Comparison of ENCODE assay signal across 31 mouse cellular contexts in genomic region chr5:116400042-116400730, GRCm38 (mm10). TPM values are rescaled to one million over a fixed set of nuclear protein-coding genes. Genes with fewer than 3 reads are reported as not detected.
DNase-seq lines count a peak whose midpoint lies in the region; ATAC-seq and TF ChIP-seq lines count a peak whose summit lies in the region.
"Had no signal": no experiment of that assay in that cellular context is flagged by ENCODE, and none has a peak within 500 bp of the region (broad histone marks: within the 10 kb centered on the region; RNA-seq: fewer than 3 reads in every experiment).

No protein-coding gene starts in this region.

- in situ Hi-C loops in ES-E14 (cut with MboI; ENCODE audit: low sequenced_read_pairs in 2 of 2, unreplicated experiment in 2 of 2): no loop called here

- no peak for TF ChIP-seq CTCF in cerebellum, adult 2 months (IDR thresholded peaks at IDR 0.05; ENCODE audit: borderline replicate concordance, insufficient read depth, low read depth, low read length)

- WGBS in kidney, embryonic 16.5 days: 39% methylated on average over 8 of the region's 8 CpGs
- 90% methylated on average over 8 of the region's 8 CpGs for WGBS in cerebellum, adult 2 months

- 0 out of 2 replicates have a peak, but pooled peaks cover 3% of the 10 kb centered on the region for H3K4me1 ChIP-seq in kidney, embryonic 16.5 days (ENCODE audit: insufficient read depth, low read length)
- H3K4me1 ChIP-seq in ES-E14 (ENCODE audit: control insufficient read depth in 2 of 2, insufficient read depth in 2 of 2, low read length in 2 of 2, poor library complexity in 1 of 2): peaks cover 10 to 22% of the 10 kb centered on the region in 2 experiments
- peaks cover 4% of the 10 kb centered on the region for H3K4me1 ChIP-seq in brown adipose tissue, adult 24 weeks (ENCODE audit: control insufficient read depth, insufficient read depth, insufficient read length, low read length)
- peaks cover 3% of the 10 kb centered on the region; the same call in 1 of the 2 replicates for H3K4me1 ChIP-seq in cerebellum, adult 2 months (ENCODE audit: control insufficient read depth, insufficient read depth, low read length)
- H3K4me1 ChIP-seq: embryonic facial prominence, embryonic 13.5 days; forebrain, embryonic 15.5 days; limb, embryonic 12.5 days; liver, embryonic 15.5 days; lung, embryonic 15.5 days; midbrain, embryonic 13.5 days; neural tube, embryonic 13.5 days had no signal

- H3K9ac ChIP-seq in kidney, embryonic 16.5 days (replicated peaks; ENCODE audit: low read length): no peak overlapping the region
- peak overlapping the region; percentile 24; the same call in 1 of the 2 replicates for H3K9ac ChIP-seq in ES-E14 (ENCODE audit: insufficient read depth, low read depth, low read length, poor library complexity, severe bottlenecking)
- H3K9ac ChIP-seq: embryonic facial prominence, embryonic 13.5 days; forebrain, embryonic 15.5 days; heart, embryonic 13.5 days; hindbrain, embryonic 14.5 days; limb, embryonic 12.5 days; liver, embryonic 15.5 days; lung, embryonic 15.5 days; midbrain, embryonic 13.5 days; neural tube, embryonic 13.5 days had no signal

- peak; percentile 72 for DNase-seq in adrenal gland, adult 8-10 months
- no peak for DNase-seq in adrenal gland, adult 18-20 months (ENCODE audit: low spot score in 2 of 2)
- DNase-seq in kidney, postnatal 10 days: peak; percentile 47
- DNase-seq in ES-E14 (ENCODE audit: low read depth, low spot score): no peak
- DNase-seq in cerebellum, adult 2 months: no peak
- DNase-seq: cerebellum, adult 11-12 months; cerebellum, postnatal 10 days; gastrocnemius, postnatal 36 days; heart, postnatal 10 days; layer of hippocampus, adult 9-11 months; right cerebral cortex, postnatal 4 days; thymus, adult 18-20 months; thymus, postnatal 25 days had no signal

- no peak overlapping the region for H3K4me2 ChIP-seq in kidney, embryonic 16.5 days (replicated peaks; ENCODE audit: low read depth, low read length)
- H3K4me2 ChIP-seq: embryonic facial prominence, embryonic 13.5 days; forebrain, embryonic 15.5 days; heart, embryonic 13.5 days; hindbrain, embryonic 14.5 days; limb, embryonic 12.5 days; liver, embryonic 15.5 days; lung, embryonic 15.5 days; midbrain, embryonic 13.5 days; neural tube, embryonic 13.5 days had no signal

- H3K4me3 ChIP-seq in kidney, embryonic 16.5 days (ENCODE audit: low read length): no peak overlapping the region
- no peak overlapping the region for H3K4me3 ChIP-seq in ES-E14 (ENCODE audit: insufficient read depth in 1 of 2, low read depth in 1 of 2, low read length in 2 of 2, poor library complexity in 1 of 2, severe bottlenecking in 1 of 2)
- H3K4me3 ChIP-seq in brown adipose tissue, adult 24 weeks (ENCODE audit: insufficient read depth, low read depth, low read length): no peak overlapping the region
- no peak overlapping the region for H3K4me3 ChIP-seq in cerebellum, adult 2 months (replicated peaks; ENCODE audit: insufficient read depth, low read depth, low read length)
- H3K4me3 ChIP-seq: embryonic facial prominence, embryonic 13.5 days; forebrain, embryonic 10.5 days; forebrain, embryonic 15.5 days; heart, embryonic 13.5 days; limb, embryonic 12.5 days; liver, embryonic 15.5 days; lung, embryonic 15.5 days; midbrain, embryonic 13.5 days; neural tube, embryonic 13.5 days had no signal

- no peaks in the 10 kb centered on the region for H3K9me3 ChIP-seq in kidney, embryonic 16.5 days (ENCODE audit: low read length)
- no peaks in the 10 kb centered on the region for H3K9me3 ChIP-seq in ES-E14 (ENCODE audit: control insufficient read depth, insufficient read depth, low read depth, low read length)
- H3K9me3 ChIP-seq: embryonic facial prominence, embryonic 13.5 days; forebrain, embryonic 10.5 days; forebrain, embryonic 15.5 days; heart, embryonic 13.5 days; limb, embryonic 12.5 days; liver, embryonic 15.5 days; lung, embryonic 15.5 days; midbrain, embryonic 13.5 days; neural tube, embryonic 13.5 days had no signal

- TF ChIP-seq POLR2A in cerebellum, adult 2 months (IDR thresholded peaks at IDR 0.05; ENCODE audit: borderline replicate concordance, insufficient read depth, low read length): no peak

- ATAC-seq in kidney, embryonic 16.5 days (ENCODE audit: low FRiP score, low TSS enrichment): no peak
- ATAC-seq: activated CD4-positive, CD25-positive, alpha-beta regulatory T cell, adult 4 months; forebrain, embryonic 15.5 days; intestine, postnatal 0 days; midbrain, embryonic 13.5 days had no signal

- H3K36me3 ChIP-seq in kidney, embryonic 16.5 days (ENCODE audit: insufficient read depth, low read length): no peaks in the 10 kb centered on the region
- no peaks in the 10 kb centered on the region for H3K36me3 ChIP-seq in ES-E14 (ENCODE audit: control insufficient read depth, insufficient read depth, low read length, poor library complexity, severe bottlenecking)
- H3K36me3 ChIP-seq: embryonic facial prominence, embryonic 13.5 days; forebrain, embryonic 10.5 days; forebrain, embryonic 15.5 days; heart, embryonic 13.5 days; limb, embryonic 12.5 days; liver, embryonic 15.5 days; lung, embryonic 15.5 days; midbrain, embryonic 13.5 days; neural tube, embryonic 13.5 days had no signal

- H3K27ac ChIP-seq in kidney, embryonic 16.5 days (ENCODE audit: low read length): no peak overlapping the region
- H3K27ac ChIP-seq in ES-E14 (ENCODE audit: insufficient read depth, low read depth, low read length, poor library complexity, severe bottlenecking): no peak overlapping the region; the same call in 1 of the 2 replicates
- 0 out of 2 replicates have a peak overlapping the region, but pooled peaks have one; percentile 35 for H3K27ac ChIP-seq in brown adipose tissue, adult 24 weeks (replicated peaks; ENCODE audit: low read depth, low read length)
- H3K27ac ChIP-seq in cerebellum, adult 2 months (ENCODE audit: insufficient read depth, low read length): no peak overlapping the region
- H3K27ac ChIP-seq: embryonic facial prominence, embryonic 13.5 days; forebrain, embryonic 10.5 days; forebrain, embryonic 15.5 days; heart, embryonic 13.5 days; hindbrain, embryonic 14.5 days; limb, embryonic 12.5 days; liver, embryonic 15.5 days; lung, embryonic 15.5 days; midbrain, embryonic 13.5 days; neural tube, embryonic 13.5 days; stomach, postnatal 0 days had no signal

- H3K27me3 ChIP-seq in kidney, embryonic 16.5 days (ENCODE audit: insufficient read depth, low read length): no peaks in the 10 kb centered on the region
- H3K27me3 ChIP-seq in cerebellum, adult 2 months (ENCODE audit: control insufficient read depth, insufficient read depth, low read length): no peaks in the 10 kb centered on the region
- H3K27me3 ChIP-seq: embryonic facial prominence, embryonic 13.5 days; forebrain, embryonic 15.5 days; heart, embryonic 13.5 days; limb, embryonic 12.5 days; liver, embryonic 15.5 days; lung, embryonic 15.5 days; midbrain, embryonic 13.5 days; neural tube, embryonic 13.5 days had no signal

TF ChIP-seq in ES-E14, 5 proteins besides CTCF, POLR2A, EP300 and RAD21:
- no peak for TF ChIP-seq ZC3H11A (IDR thresholded peaks at IDR 0.05; ENCODE audit: borderline replicate concordance, low read depth, low read length)
- no peak for TF ChIP-seq HCFC1 (IDR thresholded peaks at IDR 0.05; ENCODE audit: borderline replicate concordance, insufficient read depth, low read length)
- TF ChIP-seq MAFK (IDR thresholded peaks at IDR 0.05; ENCODE audit: insufficient read depth, low read depth, low read length): no peak
- no peak for TF ChIP-seq CHD2 (IDR thresholded peaks at IDR 0.05; ENCODE audit: low read depth, low read length)
- no peak for TF ChIP-seq ZNF384 (IDR thresholded peaks at IDR 0.05; ENCODE audit: low read depth, low read length)

RNA-seq across cellular contexts. Expression of gene Hspb8, which starts 22.5 kb away (rescaled TPM):
- 100 to 1,000 TPM; 111 to 179 (median 142) TPM for total RNA-seq in adrenal gland, adult 8-10 months (2022)
- total RNA-seq in adrenal gland, adult 18-20 months (2021): 100 to 1,000 TPM; 261 to 274 TPM
- 5.7 and 6.6 TPM in 2 replicates for polyA plus RNA-seq in kidney, embryonic 16.5 days (2015; fragmentation: Nextera tagmentation; extraction: Ambion mirVana)
- 11.8 and 29.1 TPM in 2 replicates for total RNA-seq in ES-E14 (2012; rRNA removed)
- 113 and 121 TPM in 2 replicates for polyA plus RNA-seq in brown adipose tissue, adult 24 weeks (2012; ENCODE audit: insufficient read depth, insufficient read length, missing spikeins)
- 29.5 and 32.1 TPM in 2 replicates for polyA plus RNA-seq in cerebellum, adult 2 months (2012; rRNA removed)
- total RNA-seq: common myeloid progenitor, adult 5-6 weeks; hematopoietic stem cell, adult 5-6 weeks; megakaryocyte-erythroid progenitor cell, adult 5-6 weeks had no signal
- polyA plus RNA-seq: activated CD4-positive, CD25-positive, alpha-beta regulatory T cell, adult 4 months had no signal

Comparison
In these comparisons a context has a peak if more than half of its experiments do, and no peak if none do; other contexts are left out.
1. DNase-seq: peak in adrenal gland, adult 8-10 months (single experiment) and kidney, postnatal 10 days (single experiment); none in adrenal gland, adult 18-20 months (0 of 2), ES-E14 (single experiment) and cerebellum, adult 2 months (0 of 2).